Mouse (Mus musculus) lung, postnatal 0 days (tissue): ENCODE data around the gene Wdpcp.

ENCODE experiments used
- CTCF ChIP-seq: IDR thresholded peaks from 2 replicates; pipeline ENCODE4 v1.5.1; 2016; ENCODE audit warnings: antibody characterized with exemption, mild to moderate bottlenecking
- EP300 ChIP-seq: IDR thresholded peaks from 2 replicates; pipeline ENCODE4 v1.6.1; 2016; ENCODE audit warnings: antibody characterized with exemption, mild to moderate bottlenecking, control low read depth

DNA sequence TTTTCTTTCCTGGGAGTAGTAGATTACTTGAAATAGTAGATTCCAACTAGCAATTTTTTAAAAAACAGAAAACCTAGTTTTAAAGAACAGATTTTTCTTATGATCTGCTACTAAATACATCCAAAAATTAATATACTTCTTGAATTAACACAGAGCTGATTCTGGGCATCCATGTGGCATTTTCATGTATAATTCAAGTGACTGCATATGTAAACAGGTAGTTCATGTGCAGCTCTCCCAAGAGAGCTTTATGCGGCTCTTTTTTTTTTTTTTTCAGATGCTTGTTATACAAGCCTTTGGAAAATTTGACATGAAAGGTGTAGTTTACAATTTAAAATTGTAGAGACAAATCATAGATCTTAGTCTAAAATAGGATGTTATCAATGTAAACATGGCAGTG is 142.0 kb downstream of the Wdpcp start:
- TF ChIP-seq EP300 (no peak), CTCF (no peak)
